Mouse (Mus musculus) heart, postnatal 25 days (tissue): ENCODE results near the gene Edrf1. TPM values are rescaled to one million over a fixed set of nuclear protein-coding genes. Genes with fewer than 3 reads are reported as not detected.
"Not testable (repeated sequence)": the region's sequence is repeated elsewhere in the genome, so short reads cannot be mapped to it uniquely, and the experiment has no call there.

Source experiments
- DNase-seq: peaks from one replicate; pipeline ENCODE4 v3.0.0; 2022; ENCODE audit warnings: low spot score
- intact Hi-C: fragments of 180-260 bp; cut with DNase I; formaldehyde crosslinking; loops from one replicate; pipeline ENCODE4 v1.15.1; 2025
- total RNA-seq, 2 experiments: library from RNA; stranded (reverse); gene quantifications; 2 replicates each; pipeline ENCODE4 v1.2.3; 2021

Gene Edrf1
- total RNA-seq, 2 experiments from 2014 or later: 10.9 to 11.8 TPM

DNA sequence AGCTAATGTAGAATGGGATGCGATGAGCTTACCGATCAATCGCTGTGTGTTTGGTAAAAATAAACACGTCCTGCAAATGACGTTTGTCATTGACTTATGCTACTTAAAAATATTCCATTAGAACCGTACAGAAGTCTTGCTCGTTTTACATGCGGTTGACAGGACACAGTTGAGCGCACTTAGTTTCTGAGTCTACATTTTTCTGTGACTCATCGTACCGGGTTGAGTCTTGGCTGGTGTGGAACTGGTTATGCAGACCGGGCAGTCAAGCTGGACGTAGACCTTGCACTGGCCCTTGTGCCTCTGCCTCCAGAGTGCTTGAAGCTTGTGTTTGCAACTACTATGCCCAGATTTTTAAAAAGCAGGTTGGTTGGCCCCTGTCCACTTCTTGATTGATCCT lies 963 bp downstream of the Edrf1 start:
- intact Hi-C loops: loop anchor here (5.0 kb wide), 1 partner anchor 606 kb away; no protein-coding TSS in a partner anchor

DNA sequence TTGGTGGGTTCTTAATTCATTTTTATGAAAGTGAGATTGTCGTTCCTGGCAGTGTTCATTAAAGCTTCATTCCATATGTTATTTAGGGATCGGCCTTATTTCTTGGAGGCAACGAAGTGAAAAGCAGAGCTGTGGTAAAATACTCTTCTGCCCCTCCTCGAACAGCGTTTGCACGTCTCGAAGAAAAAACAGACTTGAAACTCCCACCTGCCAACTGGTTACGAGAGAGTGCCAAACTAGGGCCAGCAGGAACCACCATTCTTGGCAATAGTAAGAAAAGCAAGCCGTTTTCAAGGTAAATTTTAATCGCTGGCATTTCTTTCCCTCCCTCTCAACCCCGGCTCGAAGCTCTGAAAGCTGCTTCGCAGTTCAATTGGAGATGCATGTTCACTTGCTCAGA lies 1.5 kb downstream of the Edrf1 start:
- intact Hi-C loops: loop anchor here (5.0 kb wide), 1 partner anchor 607 kb away; no protein-coding TSS in a partner anchor

More for the DNA sequence above, 963 bp downstream of the Edrf1 start:
- no peak for DNase-seq

DNA sequence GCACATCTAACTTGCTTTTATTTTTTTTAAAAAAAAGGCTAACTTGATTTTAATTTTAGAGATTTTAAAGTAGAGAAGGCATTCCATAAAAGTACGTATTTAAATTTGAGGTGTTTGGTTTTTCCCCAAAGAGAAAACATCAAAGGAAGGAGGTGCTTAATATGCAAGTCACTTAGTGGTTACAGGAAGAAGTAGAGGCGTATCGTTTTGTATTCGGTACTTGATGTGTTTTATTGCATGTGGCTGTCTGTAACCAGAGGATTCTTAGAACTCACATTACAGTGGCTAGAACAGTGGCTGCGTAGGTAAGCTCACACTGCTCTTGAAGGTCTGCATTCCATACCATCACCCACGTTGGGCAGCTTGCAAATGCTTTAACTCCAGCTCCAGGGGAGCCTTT lies 8.4 kb downstream of the Edrf1 start:
- intact Hi-C loops: no loop called here
- DNase-seq: no peak

More for the DNA sequence above, 1.5 kb downstream of the Edrf1 start:
- DNase-seq: no peak

DNA sequence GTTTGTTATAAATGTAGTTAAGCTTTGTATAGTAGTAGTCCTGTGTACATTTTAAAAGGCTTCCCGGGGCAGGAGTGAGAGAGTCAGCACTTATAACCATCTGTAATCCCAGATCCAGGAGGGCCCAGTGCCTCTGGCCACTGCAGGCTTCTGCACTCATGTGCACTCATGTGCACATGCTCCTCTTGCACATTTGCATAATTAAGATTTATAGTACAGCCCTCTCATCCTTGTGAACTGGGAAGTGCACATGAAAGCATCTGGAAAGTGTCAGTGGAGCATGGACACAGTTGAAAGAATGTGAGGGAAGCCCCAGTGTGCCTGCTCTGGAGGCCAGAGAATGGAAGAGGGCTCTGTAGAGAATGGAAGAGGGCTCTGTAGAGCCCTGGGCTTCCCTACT lies 25.1 kb downstream of the Edrf1 start:
- intact Hi-C loops: no loop called here
- DNase-seq: no peak

DNA sequence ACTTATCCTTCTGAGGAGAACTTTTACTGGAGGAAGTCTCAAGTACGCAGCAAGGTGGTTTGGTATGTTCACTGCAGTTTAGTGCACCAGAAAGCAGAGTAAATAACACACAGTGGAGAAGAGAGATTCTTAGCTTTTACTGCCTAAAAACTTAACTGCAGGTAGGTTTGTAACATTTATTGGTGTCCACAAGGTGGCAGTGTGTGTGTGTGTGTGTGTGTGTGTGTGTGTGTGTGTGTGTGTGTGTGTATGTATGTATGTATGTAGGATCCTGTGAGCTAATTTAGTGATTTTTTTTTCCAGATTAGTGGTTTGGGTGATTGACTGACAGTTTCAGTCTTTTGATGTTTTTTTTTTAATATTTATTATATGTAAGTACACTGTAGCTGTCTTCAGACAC lies 31.7 kb downstream of the Edrf1 start:
- no peak for DNase-seq
- intact Hi-C loops: no loop called here

DNA sequence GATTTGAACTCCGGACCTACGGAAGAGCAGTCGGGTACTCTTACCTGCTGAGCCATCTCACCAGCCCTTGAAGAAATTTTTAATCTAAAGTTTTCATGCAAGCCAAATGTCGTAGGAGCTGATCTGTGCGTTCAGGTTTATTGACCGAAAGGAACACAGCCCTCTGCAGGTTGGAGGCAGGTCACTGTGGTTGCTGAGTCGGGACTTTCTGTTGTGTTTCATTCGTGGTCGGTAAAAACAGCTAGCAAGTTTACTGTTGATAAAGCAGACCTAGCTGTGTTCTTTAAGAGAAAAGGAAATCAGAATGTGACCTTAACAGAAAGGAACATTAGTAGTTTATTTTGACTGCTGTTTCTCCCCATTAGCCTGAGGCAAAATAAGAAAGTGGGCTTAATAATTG lies 32.6 kb downstream of the Edrf1 start:
- intact Hi-C loops: no loop called here
- no peak for DNase-seq

DNA sequence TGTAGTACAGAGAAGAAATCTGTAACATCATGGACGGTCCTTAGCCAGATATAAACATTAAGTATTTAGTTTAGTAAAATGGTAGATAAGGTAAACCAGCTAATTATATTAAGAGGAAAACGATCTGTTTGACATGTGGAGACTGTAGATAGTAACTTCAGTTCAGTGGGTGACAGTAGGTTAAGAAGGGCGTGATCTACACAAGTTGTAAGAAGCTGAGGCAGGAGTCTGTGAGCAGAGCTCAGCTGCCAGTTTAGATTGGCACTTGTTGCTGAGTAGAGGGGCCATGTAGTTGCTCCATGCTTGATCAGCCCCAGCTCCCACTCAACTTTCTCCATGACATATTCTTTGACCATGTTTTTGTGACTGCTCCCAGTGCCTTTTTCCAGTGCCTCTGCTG lies 33.5 kb downstream of the Edrf1 start:
- no peak for DNase-seq
- intact Hi-C loops: no loop called here

DNA sequence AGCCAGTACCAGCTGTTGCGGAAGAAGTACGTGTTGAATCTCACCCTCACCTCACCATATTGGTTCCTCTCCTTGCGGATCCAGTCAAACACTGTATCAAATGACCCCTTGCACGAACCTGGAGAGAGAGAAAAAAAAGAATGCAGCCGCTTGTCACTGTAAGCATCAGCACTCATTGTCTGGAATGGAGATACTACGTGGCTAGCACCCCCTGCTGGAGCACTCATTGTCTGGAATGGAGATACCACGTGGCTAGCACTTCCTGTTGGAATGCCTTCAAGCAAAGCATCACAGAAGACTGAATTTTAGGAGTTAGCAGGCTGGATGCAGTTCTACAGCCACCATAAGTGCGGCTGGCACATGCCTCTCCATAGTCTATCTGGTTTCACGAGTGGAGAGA lies 38.7 kb downstream of the Edrf1 start:
- no peak for DNase-seq
- intact Hi-C loops: no loop called here

DNA sequence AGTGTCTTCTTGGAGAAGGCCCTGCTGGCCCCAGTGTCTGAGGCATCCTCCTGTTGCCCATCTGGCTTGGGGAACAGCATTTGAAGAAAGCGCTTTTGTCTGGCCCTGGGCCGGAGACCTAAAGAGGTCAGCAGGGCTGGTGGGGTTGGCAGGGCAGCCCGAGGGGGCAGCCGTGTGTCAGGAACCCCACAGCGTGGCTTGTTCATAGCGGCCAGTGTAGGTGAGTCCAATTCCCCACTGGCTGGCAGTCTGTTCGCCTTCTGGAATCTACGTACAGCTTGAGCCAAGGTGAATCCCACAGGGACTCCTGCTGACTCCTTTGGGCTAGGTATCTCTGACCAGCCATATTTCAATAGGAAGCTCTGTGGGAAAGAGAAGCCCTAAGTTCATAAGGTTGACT lies 41.4 kb downstream of the Edrf1 start:
- intact Hi-C loops: no loop called here
- no peak for DNase-seq

DNA sequence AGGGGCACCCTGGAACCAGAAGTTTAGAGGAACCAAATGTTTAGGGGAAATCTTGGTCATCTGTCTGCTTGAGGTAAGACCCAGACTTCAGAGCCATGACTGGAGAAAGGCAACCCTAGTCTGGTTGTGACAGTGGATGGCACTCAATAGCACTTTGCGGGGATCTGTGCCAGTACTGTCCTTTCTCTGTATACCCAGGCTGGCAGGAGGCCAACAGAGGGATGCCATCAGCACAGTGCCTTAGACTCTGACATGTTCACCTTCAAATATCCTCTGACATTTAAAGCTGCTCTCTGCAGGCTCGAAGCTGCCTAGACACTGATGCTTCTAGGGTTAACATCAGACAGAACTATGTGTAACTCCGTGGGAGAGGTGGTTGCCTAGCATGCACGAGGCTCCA lies 42.1 kb downstream of the Edrf1 start:
- intact Hi-C loops: no loop called here
- DNase-seq: no peak

DNA sequence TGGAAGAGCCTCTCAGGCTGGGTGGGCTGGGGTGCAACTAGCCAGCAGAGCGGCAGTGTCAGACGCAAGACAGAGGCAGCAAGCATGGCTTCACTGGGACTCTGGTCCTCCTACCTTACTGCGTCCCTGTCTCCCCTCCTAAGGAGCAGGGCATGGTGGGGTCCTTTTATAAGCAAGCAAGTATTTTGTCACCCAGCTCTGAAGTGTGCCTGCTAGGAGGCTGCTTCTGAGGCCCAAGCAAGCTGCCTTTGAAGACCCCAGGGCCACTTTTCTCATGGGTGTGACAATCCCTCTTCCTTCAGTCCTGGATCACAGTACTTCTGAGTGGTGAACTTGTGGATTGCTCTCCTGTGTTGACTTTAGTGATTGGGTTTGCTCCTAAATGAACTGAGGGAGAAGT lies 42.6 kb downstream of the Edrf1 start, which contains the start of gene Mmp21:
TSS of gene Mmp21 (minus strand) at position 101 of the 400 bp plus-strand sequence.
- no peak for DNase-seq
- intact Hi-C loops: no loop called here

DNA sequence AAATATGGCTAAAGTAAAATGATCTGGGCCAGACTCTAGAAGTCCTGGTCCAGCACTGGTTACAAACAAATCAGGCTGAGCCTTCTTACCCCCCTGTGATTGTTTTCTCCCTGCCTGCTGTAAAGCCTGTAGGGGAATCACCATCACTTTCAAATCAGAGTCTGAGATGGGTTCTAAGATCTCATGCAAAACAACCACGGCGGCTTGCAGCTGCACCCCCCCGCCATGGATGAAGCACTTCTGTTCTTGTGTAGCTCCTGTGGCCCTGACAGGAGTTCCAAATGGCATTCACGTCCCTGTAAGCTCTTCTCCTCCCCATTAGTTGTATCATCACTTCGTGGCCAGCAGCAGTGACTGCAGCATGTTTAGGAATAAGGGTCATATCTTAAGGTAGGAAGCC lies 46.3 kb downstream of the Edrf1 start:
- DNase-seq: no peak
- intact Hi-C loops: no loop called here

DNA sequence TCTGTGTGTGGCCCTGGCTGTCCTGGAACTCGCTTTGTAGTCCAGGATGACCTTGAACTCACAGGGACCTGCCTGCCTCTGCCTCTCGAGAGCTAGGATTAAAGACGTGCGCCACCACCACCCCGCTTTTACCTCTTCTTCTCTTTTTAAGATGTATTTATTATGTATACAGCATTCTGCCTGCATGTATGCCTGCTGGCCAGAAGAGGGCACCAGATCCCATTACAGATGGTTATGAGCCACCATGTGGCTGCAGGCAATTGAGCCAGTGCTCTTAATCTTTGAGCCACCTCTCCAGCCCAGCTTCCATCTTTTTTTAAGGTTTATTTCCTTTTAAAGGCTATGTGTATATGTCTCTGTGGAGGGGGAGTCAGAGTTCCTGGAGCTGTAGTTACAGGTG lies 46.8 kb downstream of the Edrf1 start:
- intact Hi-C loops: no loop called here

DNA sequence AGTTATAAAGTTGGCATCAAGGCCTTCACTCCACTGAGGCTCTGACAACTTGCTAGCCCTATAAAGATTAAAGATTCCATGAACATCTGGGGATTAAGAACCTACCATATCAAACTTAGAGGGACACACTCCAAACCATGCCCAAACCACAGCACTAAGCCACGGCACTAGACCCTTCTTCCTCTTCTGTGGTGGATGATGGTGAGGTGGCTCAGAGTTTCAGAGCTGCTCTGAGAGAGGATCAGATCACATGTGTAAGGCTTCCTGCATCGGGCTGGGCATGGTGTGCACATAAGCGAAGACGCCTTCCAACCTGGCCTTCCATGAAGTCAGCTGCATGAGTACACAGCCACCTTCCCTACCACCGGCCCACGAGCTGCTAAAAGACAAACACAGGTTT lies 47.4 kb downstream of the Edrf1 start:
- intact Hi-C loops: no loop called here
- no peak for DNase-seq

More for the DNA sequence above, 46.8 kb downstream of the Edrf1 start:
- DNase-seq: no peak

DNA sequence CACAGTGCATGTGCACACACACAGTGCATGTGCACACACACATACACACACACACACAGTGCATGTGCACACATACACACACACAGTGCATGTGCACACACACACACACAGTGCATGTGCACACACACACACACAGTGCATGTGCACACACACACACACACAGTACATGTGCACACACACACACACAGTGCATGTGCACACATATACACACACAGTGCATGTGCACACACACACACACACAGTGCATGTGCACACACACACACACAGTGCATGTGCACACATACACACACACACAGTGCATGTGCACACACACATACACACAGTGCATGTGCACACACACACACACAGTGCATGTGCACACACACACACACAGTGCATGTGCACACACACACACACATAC lies 48.3 kb downstream of the Edrf1 start:
- DNase-seq, intact Hi-C loops: not testable (repeated sequence)

DNA sequence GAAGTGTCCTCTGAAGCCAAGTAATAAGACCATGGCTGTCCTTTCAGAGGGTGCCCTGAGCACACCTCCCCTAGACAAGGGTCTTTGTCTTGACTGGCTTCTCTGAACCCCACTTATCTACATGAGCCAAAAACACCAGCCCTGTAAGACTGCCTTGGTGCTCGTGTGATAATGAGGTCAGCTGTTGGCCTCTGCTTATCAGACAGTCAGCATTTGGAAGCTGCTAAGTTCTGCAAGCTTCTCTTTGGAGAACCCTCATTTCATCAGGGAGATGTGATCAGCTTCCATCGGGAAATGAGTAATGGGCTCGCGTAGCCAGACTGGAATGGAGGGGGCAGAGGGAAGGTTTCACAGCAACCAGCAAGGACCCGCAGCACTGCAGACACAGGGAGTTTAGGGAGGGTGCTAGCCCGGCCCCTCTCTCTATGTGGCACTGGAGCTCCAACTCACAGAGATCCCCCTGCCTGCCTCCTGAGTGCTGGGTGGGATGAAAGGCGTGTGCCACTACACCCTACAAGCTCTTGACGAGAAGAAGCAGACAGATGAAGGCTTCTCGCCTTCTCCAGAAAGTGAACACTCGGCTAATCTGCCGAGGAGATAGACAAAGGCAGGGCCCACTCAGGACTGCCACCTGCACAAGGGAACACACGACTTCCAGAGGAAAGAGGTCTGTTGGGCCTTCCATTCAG lies 60.8 kb downstream of the Edrf1 start:
- intact Hi-C loops: no loop called here
- DNase-seq: no peak

DNA sequence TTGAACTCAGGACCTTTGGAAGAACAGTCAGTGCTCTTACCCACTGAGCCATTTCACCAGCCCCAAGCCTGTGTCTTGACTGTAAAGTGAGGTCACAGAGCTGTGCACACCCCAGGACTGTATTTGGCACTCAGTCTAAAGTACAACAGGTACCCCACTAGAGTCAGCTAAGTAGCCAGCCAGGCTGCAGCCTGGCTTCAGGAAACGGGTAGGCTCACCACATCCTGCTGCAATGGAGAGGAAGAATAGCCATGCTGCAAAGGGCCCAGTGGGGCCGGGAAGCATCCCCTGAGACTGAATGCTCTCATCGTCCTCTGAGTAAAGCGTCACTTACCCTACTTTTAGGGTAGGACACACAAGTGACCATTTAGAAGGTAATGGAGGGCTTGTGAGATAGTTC lies 62.5 kb downstream of the Edrf1 start:
- intact Hi-C loops: no loop called here
- no peak for DNase-seq

DNA sequence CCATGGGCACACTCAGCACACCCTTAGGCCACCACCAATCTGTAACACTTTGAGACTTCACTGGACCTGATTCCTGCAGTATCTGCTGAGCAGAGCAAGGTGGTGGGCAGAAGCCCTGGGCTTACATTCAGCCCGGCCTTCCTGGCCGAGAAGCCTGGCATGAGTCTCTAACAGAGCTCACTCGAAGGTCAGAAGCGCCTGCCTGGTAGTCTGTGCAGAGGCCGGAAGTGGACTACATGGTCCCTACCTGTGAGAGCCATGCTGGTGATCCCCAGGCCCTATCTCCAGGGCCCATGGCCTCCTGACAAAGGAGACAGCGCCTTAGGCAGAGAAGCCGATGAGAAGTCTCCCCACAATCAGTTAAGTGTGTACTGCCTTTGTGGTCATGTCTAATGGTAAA lies 64.0 kb downstream of the Edrf1 start:
- no peak for DNase-seq
- intact Hi-C loops: no loop called here

DNA sequence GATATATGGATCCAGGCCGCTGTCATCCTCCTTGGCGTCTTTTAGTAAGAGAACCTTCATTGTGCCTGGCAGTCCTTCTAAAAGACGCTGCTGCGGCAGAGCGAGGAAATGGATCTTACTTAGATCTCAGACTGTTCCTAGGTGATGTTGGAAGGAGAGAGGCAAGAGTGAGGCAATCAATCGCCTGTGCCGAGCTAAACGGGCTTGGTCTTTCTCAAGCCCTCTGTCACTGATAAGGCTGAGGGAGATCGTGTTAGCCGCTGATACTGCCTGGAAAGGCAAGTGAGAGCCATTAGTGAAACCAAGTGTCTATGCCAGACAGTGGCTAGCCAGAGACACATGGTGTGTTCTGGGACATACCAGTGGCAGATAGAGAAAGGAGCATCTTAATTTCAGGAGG lies 65.0 kb downstream of the Edrf1 start:
- DNase-seq: no peak

DNA sequence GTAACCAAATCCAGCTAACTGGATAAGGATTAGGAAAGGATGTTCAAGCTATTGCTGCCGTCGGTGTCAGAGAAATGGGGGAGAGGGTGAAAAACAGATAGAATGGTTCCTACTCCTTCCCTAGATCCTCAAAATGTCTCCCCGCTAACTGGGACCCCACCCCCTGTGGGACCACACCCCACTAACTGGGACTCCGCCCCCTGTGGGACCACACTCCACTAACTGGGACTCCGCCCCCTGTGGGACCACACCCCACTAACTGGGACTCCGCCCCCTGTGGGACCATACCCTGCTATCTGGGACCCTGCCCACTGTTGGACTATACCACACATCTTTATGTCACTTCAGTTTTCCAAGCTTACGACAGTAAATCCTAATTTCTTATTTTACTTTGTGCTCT lies 66.6 kb downstream of the Edrf1 start:
- DNase-seq: no peak
- intact Hi-C loops: no loop called here

More for the DNA sequence above, 65.0 kb downstream of the Edrf1 start:
- intact Hi-C loops: no loop called here

DNA sequence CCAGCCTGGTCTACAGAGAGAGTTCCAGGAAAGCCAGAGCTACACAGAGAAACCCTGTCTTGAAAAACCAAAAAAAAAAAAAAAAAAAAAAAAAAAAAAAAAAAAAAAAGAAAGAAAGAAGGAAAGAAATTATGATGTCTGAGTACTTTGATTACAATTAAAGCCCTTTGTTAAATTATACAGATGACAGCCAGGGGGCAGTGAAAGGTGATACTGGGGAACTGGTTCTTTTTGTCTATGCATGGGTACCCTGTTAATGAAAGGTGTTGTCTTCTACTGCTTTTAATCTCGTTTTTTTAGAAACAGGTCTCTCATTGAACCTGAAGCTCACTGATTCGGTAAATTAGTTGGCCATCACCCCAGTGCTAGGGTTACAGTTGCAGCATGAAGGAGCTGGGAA lies 70.0 kb downstream of the Edrf1 start:
- no peak for DNase-seq

DNA sequence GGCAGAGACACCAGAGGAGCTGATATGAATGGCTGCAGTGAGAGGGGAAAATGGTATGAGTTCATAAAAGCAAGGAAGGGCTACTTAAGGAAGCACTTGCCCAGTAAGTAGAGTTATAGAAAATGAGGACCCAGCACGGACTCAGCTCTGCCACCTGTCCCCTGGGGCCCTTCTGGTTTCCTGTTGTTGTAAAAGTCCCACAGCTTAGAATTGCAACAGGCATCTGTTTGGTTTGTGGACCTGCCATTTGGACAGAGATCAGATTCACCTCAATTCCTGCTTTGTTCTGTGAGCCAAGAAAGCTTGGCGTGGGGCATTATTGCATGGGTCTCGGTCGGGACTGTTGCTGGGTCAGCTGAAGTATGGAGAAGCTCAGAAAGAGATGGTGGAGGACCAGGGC lies 78.0 kb downstream of the Edrf1 start:
- intact Hi-C loops: no loop called here
- DNase-seq: no peak

More for the DNA sequence above, 70.0 kb downstream of the Edrf1 start:
- intact Hi-C loops: no loop called here
